Mouse (Mus musculus): Measurements from ENCODE around the gene Bspry.

DNA sequence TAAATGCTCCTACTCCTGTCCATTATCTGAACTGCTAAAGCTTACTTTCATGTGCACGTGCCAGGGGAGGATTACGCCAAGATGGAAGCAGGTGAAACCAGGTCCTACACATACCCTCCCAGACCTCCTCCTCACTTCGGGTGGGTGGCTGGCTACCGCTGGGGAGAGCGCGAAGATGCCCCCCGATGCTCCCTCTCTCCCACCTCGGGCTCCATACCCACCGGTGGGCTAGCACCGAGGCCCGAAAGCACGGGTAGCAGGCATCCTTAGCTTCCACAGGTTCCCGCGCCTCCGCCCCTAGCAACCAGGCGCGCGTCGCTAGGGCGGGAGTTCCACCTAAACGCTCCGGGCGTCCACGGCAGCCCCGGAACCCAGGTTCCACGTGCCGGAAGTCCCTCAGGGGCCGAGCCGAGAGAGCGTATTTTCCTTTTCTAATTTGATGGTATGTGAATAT is 9.2 kb upstream of the Bspry start, which contains the start of gene Wdr31:
- no peak for TF ChIP-seq CTCF (IDR thresholded peaks at IDR 0.05; ENCODE audit: low read depth, low read length)
- no peak for TF ChIP-seq TAL1 (conservative IDR thresholded peaks at IDR 0.05; ENCODE audit: low read depth, low read length)
- TF ChIP-seq GATA1 (IDR thresholded peaks at IDR 0.05; ENCODE audit: borderline replicate concordance, low read length), result no peak
- no peak for TF ChIP-seq GATA2 (IDR thresholded peaks at IDR 0.05; ENCODE audit: borderline replicate concordance, low read depth, low read length)
- TF ChIP-seq POLR2AphosphoS5 (IDR thresholded peaks at IDR 0.05; ENCODE audit: insufficient replicate concordance, low read depth, low read length), result no peak
